Mouse (Mus musculus) c-Kit-positive CD71-negative TER-119-negative erythroid progenitor cells, embryonic 14.5 days (primary cell): Measurements from ENCODE around the gene Ddx11.

Experiments
- DNase-seq: peaks from one replicate; pipeline ENCODE4 v3.0.0-alpha.2; 2013; ENCODE audit warnings: low read depth

The Ddx11 gene

GRCm38 (mm10) chr17:66123066-66123815 lies at the start of gene Ddx11:
Gene Ddx11 (plus strand): TSS chr17:66123520.
- peak; percentile 83 for DNase-seq

- DNase-seq = no peak
These were observed 49.3 kb upstream of the Ddx11 start for GRCm38 (mm10) chr17:66073971-66074370.

GRCm38 (mm10) chr17:66075827-66076173 lies 47.5 kb upstream of the Ddx11 start:
- no peak for DNase-seq

- no peak for DNase-seq
These were observed 47.0 kb upstream of the Ddx11 start for GRCm38 (mm10) chr17:66076174-66076927.

GRCm38 (mm10) chr17:66076934-66077333 lies 46.4 kb upstream of the Ddx11 start, which contains the start of gene Ankrd12:
Gene Ankrd12 (minus strand): TSS chr17:66077089.
- DNase-seq = peak; percentile 80

GRCm38 (mm10) chr17:66077437-66077850 lies 45.9 kb upstream of the Ddx11 start:
- DNase-seq = no peak

GRCm38 (mm10) chr17:66084486-66084885 lies 38.8 kb upstream of the Ddx11 start:
- no peak for DNase-seq

GRCm38 (mm10) chr17:66085038-66085437 lies 38.3 kb upstream of the Ddx11 start:
- DNase-seq = no peak

- DNase-seq = no peak
These were observed 33.1 kb upstream of the Ddx11 start for GRCm38 (mm10) chr17:66090251-66090650.

GRCm38 (mm10) chr17:66091392-66091791 lies 31.9 kb upstream of the Ddx11 start:
- DNase-seq = no peak

GRCm38 (mm10) chr17:66092065-66092464 lies 31.3 kb upstream of the Ddx11 start:
- DNase-seq = no peak

GRCm38 (mm10) chr17:66092664-66093063 lies 30.7 kb upstream of the Ddx11 start:
- no peak for DNase-seq

GRCm38 (mm10) chr17:66100566-66101379 lies 22.5 kb upstream of the Ddx11 start:
- no peak for DNase-seq

GRCm38 (mm10) chr17:66101380-66102330 lies 21.7 kb upstream of the Ddx11 start, which contains the start of gene Ndufv2:
Gene Ndufv2 (minus strand): TSS chr17:66101559.
- peak; percentile 93 for DNase-seq

GRCm38 (mm10) chr17:66104076-66104475 lies 19.2 kb upstream of the Ddx11 start:
- no peak for DNase-seq

GRCm38 (mm10) chr17:66106601-66107267 lies 16.6 kb upstream of the Ddx11 start:
- no peak for DNase-seq

GRCm38 (mm10) chr17:66107466-66107865 lies 15.9 kb upstream of the Ddx11 start:
- DNase-seq = no peak

GRCm38 (mm10) chr17:66108198-66108597 lies 15.1 kb upstream of the Ddx11 start:
- no peak for DNase-seq

- DNase-seq = no peak
These were observed 12.6 kb upstream of the Ddx11 start for GRCm38 (mm10) chr17:66110746-66111145.

GRCm38 (mm10) chr17:66111402-66111959 lies 11.8 kb upstream of the Ddx11 start, which contains the start of gene Washc1:
Gene Washc1 (plus strand): TSS chr17:66111545.
- DNase-seq = peak; percentile 87
